Mouse (Mus musculus) liver, adult 2 months (tissue): ENCODE data around the gene Gse1.

Experiments
- CTCF ChIP-seq: fragments of 200-500 bp; IDR thresholded peaks from 2 replicates; pipeline ENCODE4 v1.5.1; 2011; ENCODE audit warnings: low read depth, low read length, control low read depth
- POLR2A ChIP-seq: fragments of 200-500 bp; IDR thresholded peaks from 2 replicates; pipeline ENCODE4 v1.6.1; 2011; ENCODE audit warnings: low read length, control low read depth; ENCODE audit not compliant: insufficient read depth; ENCODE audit errors: extremely low read depth

DNA sequence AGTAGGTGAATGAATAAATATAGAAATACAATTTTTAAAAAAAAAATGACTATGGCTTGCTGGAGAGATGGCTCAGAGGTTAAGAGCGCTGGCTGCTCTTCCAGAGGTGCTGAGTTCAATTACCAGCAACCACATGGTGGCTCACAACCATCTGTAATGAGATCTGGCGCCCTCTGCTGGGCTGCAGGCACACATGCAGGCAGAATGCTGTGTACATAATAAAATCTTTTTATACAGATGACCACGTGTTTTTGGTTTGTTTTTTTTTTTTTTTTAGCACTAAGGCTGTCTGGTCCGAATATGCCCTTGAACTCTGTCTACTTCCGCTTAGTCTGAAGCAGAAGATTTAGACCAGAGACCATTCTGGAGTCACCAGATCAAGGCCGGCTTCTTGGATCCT, 93.5 kb downstream of the Gse1 start:
- TF ChIP-seq CTCF = peak; percentile 86
- no peak for TF ChIP-seq POLR2A
